Mouse (Mus musculus) neural tube, embryonic 14.5 days (tissue): Measurements from ENCODE around the gene Irs3. TPM values are rescaled to one million over a fixed set of nuclear protein-coding genes. Genes with fewer than 3 reads are reported as not detected.
A peak's percentile ranks its signal among the peaks of the same experiment; 100 is the strongest.

ENCODE experiments used
- ATAC-seq: fragments of 200-750 bp; cut with Nextera tagmentation; 2 replicates; pipeline ENCODE4 v1.8.0; 2017; ENCODE audit warnings: low read depth, mild to moderate bottlenecking, moderate TSS enrichment, moderate library complexity
- H3K27ac ChIP-seq: fragments of 300-500 bp; sonication (generic); 2 replicates; pipeline ENCODE4 v1.5.1; 2014; ENCODE audit warnings: low read depth, mild to moderate bottlenecking, control low read depth, low read length, moderate library complexity, mixed read lengths
- H3K27me3 ChIP-seq: fragments of 300-500 bp; sonication (generic); 2 replicates; pipeline ENCODE4 v1.6.1; 2014; ENCODE audit warnings: low read length; ENCODE audit not compliant: control insufficient read depth, insufficient read depth
- H3K36me3 ChIP-seq: fragments of 300-500 bp; sonication (generic); 2 replicates; pipeline ENCODE4 v1.6.1; 2014; ENCODE audit warnings: low read length, mixed read lengths; ENCODE audit not compliant: control insufficient read depth, insufficient read depth
- H3K4me1 ChIP-seq: fragments of 300-500 bp; sonication (generic); 2 replicates; pipeline ENCODE4 v1.6.1; 2014; ENCODE audit warnings: low read length; ENCODE audit not compliant: control insufficient read depth, insufficient read depth
- H3K4me2 ChIP-seq: fragments of 300-500 bp; sonication (generic); 2 replicates; pipeline ENCODE4 v1.6.1; 2014; ENCODE audit warnings: mild to moderate bottlenecking, low read depth, low read length, control low read depth
- H3K4me3 ChIP-seq: fragments of 300-500 bp; sonication (generic); 2 replicates; pipeline ENCODE4 v1.5.1; 2014; ENCODE audit warnings: low read depth, low read length, control low read depth, mixed read lengths
- H3K9ac ChIP-seq: fragments of 300-500 bp; sonication (generic); replicated peaks from 2 replicates; pipeline ENCODE4 v1.6.1; 2014; ENCODE audit warnings: low read depth, mild to moderate bottlenecking, control low read depth, low read length, mixed read lengths
- H3K9me3 ChIP-seq: fragments of 300-500 bp; sonication (generic); 2 replicates; pipeline ENCODE4 v1.6.1; 2016; ENCODE audit warnings: low read length; ENCODE audit not compliant: control insufficient read depth
- WGBS: fragments of 180-500 bp; shearing (Covaris S2); extraction: QIAGEN DNeasy Blood & Tissue Kit; methylation state at CpG from one replicate; pipeline ENCODE4 v1.1.7; 2014; 5-methylcytosine and 5-hydroxymethylcytosine counted together
- polyA plus RNA-seq: library from polyadenylated mRNA; unstranded; fragments of >200 nt; fragmentation: Nextera tagmentation; extraction: Ambion mirVana; gene quantifications from 2 replicates; pipeline ENCODE4 v1.2.1, GENCODE M21; 2014

The Irs3 gene
- polyA plus RNA-seq, 1 experiment from 2014 or later: 0.31 TPM

- Histone ChIP-seq H3K4me1 (peaks cover 5% of the 10 kb centered on the region; the same call in 1 of the 2 replicates), H3K36me3 (no peaks in the 10 kb centered on the region), H3K4me3 (no peak overlapping the region), H3K9ac (no peak overlapping the region), H3K9me3 (no peaks in the 10 kb centered on the region), H3K27ac (no peak overlapping the region), H3K27me3 (no peaks in the 10 kb centered on the region), H3K4me2 (no peak overlapping the region)
- no peak for ATAC-seq
- 14% methylated on average over 23 of the region's 23 CpGs for WGBS
These were observed 36.8 kb downstream of the Irs3 start for GRCm38 (mm10) chr5:137608654-137609190.

DNA sequence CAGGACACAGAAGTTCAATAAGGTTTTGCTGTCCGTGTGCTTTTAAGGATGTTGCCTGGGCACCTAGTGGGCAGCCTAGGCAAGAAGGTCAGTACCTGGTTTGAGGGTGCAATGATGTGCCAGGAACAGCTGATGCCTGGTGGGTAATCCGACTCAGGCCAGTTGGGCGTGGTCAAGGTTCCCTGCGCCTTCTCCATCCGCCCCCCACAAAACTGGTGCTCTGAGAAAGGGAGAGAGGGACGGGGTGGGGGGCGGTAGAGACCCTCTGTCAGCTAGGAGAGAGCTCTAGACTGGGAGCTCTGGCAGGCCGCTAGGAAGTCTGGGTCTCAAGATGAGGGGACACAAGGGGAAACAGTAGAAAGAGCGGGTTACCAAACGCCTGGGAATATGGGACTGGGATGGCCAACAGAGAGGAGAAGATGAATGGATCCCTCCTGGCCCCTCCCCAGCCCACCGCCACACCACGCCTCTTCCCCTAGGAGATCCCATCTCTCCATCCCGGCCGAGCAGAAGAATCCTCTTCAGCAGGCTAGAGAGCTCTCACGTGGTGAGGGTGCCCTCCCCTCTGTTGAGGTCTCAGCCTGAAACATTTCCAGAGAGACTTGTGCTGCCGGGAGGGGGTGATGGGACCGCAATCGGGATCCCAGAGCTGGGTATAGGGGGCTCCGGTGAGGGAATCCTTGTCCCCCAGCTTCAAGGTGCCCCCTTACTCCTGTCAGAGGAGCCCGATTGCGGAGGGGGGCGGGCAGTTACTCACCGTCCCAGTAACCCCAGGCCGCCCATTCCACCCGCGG lies 37.5 kb downstream of the Irs3 start:
- no peaks in the 10 kb centered on the region for H3K36me3 ChIP-seq
- no peak overlapping the region for H3K9ac ChIP-seq
- WGBS: 12% methylated on average over 25 of the region's 26 CpGs
- no peaks in the 10 kb centered on the region for H3K27me3 ChIP-seq
- H3K4me1 ChIP-seq: peaks cover 5% of the 10 kb centered on the region; the same call in 1 of the 2 replicates
- ATAC-seq: no peak
- H3K27ac ChIP-seq: no peak overlapping the region
- H3K4me3 ChIP-seq: no peak overlapping the region
- H3K9me3 ChIP-seq: no peaks in the 10 kb centered on the region
- no peak overlapping the region for H3K4me2 ChIP-seq

- H3K27ac ChIP-seq: no peak overlapping the region
- 0 out of 2 replicates have a peak overlapping the region, but pooled peaks have one; percentile 79 for H3K9ac ChIP-seq
- ATAC-seq: no peak
- no peaks in the 10 kb centered on the region for H3K36me3 ChIP-seq
- no peaks in the 10 kb centered on the region for H3K27me3 ChIP-seq
- H3K4me1 ChIP-seq: peaks cover 16% of the 10 kb centered on the region; the same call in 1 of the 2 replicates
- H3K9me3 ChIP-seq: no peaks in the 10 kb centered on the region
- WGBS: under 1% methylated on average over 22 of the region's 22 CpGs
- peak overlapping the region; percentile 52 for H3K4me2 ChIP-seq
- H3K4me3 ChIP-seq: peak overlapping the region; percentile 74
These were observed 44.2 kb downstream of the Irs3 start for GRCm38 (mm10) chr5:137601365-137601729.

DNA sequence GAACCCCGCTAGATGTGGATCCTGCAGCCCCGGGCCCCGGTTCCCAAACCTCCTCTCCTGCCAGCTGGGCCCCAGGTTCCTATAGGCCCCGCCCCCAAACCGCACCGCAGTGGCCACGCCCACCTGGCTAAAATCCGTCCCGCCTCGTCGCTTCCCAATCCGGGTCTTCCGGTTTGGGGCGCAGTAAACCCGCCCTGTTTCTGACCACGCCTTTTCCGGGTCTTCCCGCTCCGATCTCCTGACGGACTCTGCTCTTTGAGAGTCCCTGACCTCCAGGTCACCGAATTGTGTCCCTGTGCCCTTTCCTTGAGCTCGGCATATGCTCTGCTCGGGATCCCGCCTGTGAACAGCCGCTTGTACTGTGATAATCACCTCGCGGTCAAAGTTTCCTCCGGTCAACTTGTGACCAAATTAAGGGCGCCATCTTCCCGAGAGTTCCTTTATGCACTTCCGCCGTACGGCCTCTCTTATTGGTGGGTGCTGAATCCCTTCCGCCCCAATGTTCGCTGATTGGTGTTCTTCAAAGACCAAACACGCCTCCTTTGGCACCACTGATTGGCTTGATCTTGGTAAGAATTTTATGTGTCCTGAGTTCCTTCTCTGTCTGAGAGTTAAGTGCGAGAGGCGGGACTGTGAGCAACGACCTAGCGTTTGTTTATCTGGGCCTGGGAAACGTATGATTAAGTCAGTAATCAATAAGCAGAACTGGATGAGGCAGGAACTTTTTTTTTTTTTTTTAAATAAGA lies 44.7 kb downstream of the Irs3 start, which contains the start of gene Mospd3:
TSS of gene Mospd3 (minus strand) at position 440 of the 746 bp plus-strand sequence.
- Histone ChIP-seq H3K36me3 (no peaks in the 10 kb centered on the region), H3K27me3 (no peaks in the 10 kb centered on the region), H3K4me2 (peak within 1 kb of the TSS; percentile 80), H3K4me1 (peaks cover 16% of the 10 kb centered on the region; the same call in 1 of the 2 replicates), H3K4me3 (peak within 1 kb of the TSS; percentile 74), H3K9ac (peak within 1 kb of the TSS; percentile 79), H3K9me3 (no peaks in the 10 kb centered on the region), H3K27ac (peak within 1 kb of the TSS; percentile 76)
- peak; percentile 96 for ATAC-seq
- WGBS: under 1% methylated on average over 41 of the region's 41 CpGs

DNA sequence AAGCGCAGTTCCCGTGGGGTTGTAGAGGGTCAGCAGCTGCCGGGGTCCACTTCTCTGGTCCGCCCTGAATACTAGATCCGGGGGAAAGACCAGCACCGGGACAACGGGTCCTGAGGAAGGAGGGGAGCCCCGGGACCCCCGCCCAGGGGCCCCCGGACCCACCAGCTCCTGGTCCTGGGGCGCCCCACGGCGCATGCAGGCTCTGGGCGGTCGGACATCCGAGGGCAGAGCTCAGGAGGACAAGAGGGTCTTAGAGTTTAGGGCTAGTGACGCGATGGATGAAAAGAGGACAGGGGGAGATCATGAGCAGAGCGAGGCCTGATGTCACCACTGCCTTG lies 45.3 kb downstream of the Irs3 start:
- Histone ChIP-seq H3K36me3 (no peaks in the 10 kb centered on the region), H3K9ac (peak overlapping the region; percentile 79), H3K4me1 (peaks cover 16% of the 10 kb centered on the region; the same call in 1 of the 2 replicates), H3K27me3 (no peaks in the 10 kb centered on the region), H3K9me3 (no peaks in the 10 kb centered on the region), H3K27ac (peak overlapping the region; percentile 60), H3K4me3 (peak overlapping the region; percentile 74), H3K4me2 (peak overlapping the region; percentile 80)
- WGBS: 2% methylated on average over 19 of the region's 19 CpGs
- peak; percentile 67 for ATAC-seq

DNA sequence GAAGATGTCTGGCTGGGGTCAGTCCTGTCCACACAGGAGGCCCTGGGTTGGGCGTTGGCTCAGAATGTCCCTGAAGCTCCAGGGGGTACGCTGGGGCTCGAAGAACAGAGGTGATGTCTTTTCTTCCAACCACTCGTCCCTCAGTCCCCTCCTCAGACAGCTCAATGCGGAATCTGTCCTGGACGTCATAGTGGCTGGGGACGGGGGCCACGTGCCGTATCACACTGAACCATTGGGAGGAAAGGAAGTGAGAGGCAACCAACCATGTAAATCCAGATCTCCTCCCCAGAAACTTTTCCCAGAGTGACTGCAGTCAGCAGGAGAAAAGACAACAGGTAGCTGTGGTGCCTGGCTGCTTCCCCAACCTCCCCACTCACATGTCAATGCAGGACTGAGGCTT lies 45.9 kb downstream of the Irs3 start:
- no peak for ATAC-seq
- Histone ChIP-seq H3K27ac (no peak overlapping the region), H3K4me1 (peaks cover 16% of the 10 kb centered on the region; the same call in 1 of the 2 replicates), H3K9me3 (no peaks in the 10 kb centered on the region), H3K9ac (peak overlapping the region; percentile 79), H3K36me3 (no peaks in the 10 kb centered on the region), H3K4me2 (peak overlapping the region; percentile 80), H3K4me3 (peak overlapping the region; percentile 74), H3K27me3 (no peaks in the 10 kb centered on the region)
- WGBS: 72% methylated on average over 9 of the region's 9 CpGs

DNA sequence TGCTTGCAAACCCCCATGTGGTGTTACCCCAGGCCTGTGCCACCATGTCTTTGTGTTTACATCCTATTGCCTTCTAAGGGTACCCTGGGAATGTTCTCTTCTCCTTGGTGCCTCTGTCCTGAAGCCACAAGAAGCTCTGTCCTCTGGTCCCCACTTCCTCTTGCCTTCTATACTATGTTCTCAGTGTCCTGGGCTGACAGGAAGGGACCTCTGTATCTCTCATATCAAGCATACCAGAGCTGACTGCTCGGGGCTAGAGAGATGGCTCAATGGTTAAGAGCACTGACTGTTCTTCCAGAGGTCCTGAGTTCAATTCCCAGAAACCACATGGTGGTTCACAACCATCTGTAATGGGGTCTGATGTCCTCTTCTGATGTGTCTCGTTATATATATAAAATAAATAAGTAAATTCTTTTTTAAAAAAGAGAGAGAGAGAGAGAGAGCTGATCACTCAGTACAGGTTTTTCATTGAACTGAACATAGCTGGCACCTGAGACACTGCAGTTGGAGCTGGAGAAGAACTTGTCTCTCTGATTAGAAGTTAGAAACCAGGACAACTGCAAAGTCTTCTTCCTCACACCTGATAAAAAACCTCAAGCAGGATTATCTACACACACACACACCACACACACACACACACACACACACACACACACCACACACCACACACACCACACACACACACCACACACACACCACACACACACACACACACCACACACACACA lies 47.3 kb downstream of the Irs3 start:
- 93% methylated on average over 2 of the region's 2 CpGs for WGBS
- H3K4me3 ChIP-seq: no peak overlapping the region
- no peak overlapping the region for H3K27ac ChIP-seq
- no peaks in the 10 kb centered on the region for H3K36me3 ChIP-seq
- H3K27me3 ChIP-seq: no peaks in the 10 kb centered on the region
- H3K9ac ChIP-seq: no peak overlapping the region
- H3K4me2 ChIP-seq: no peak overlapping the region
- no peaks in the 10 kb centered on the region for H3K9me3 ChIP-seq
- ATAC-seq: no peak
- H3K4me1 ChIP-seq: peaks cover 16% of the 10 kb centered on the region; the same call in 1 of the 2 replicates

DNA sequence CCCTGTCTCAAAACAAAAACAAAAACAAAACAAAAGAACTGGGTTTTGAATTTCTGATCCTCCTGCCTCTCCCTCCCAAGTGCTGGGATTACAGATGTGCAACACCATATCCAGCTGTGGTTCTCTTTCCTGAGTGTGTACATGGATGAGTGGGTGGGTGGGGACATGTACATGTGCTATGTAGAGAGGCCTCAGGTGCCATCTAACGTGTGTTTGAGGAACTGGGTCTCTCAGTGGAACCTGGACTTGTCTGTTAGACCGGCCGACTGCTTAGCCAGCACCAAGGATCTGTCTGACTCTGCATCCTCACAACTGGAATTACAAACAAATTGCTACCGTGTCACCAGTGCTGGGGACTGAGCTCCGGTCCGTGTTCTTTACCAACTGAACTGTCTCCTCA lies 47.9 kb downstream of the Irs3 start:
- Histone ChIP-seq H3K4me3 (no peak overlapping the region), H3K9ac (no peak overlapping the region), H3K9me3 (no peaks in the 10 kb centered on the region), H3K27ac (no peak overlapping the region), H3K27me3 (no peaks in the 10 kb centered on the region), H3K4me1 (peaks cover 16% of the 10 kb centered on the region; the same call in 1 of the 2 replicates), H3K36me3 (no peaks in the 10 kb centered on the region), H3K4me2 (no peak overlapping the region)
- 98% methylated on average over 6 of the region's 6 CpGs for WGBS
- no peak for ATAC-seq
